Mouse (Mus musculus): ENCODE results near the gene Hist2h2ac.

- TF ChIP-seq CTCF (IDR thresholded peaks at IDR 0.05; ENCODE audit: low read depth, low read length) (no peak), GATA1 (IDR thresholded peaks at IDR 0.05; ENCODE audit: borderline replicate concordance, low read length) (no peak), GATA2 (IDR thresholded peaks at IDR 0.05; ENCODE audit: borderline replicate concordance, low read depth, low read length) (no peak)
These were observed 47.5 kb downstream of the Hist2h2ac start for GRCm38 (mm10) chr3:96173185-96173584.
